Mouse (Mus musculus): ENCODE results near the gene Mtf1.
A peak's percentile ranks its signal among the peaks of the same experiment; 100 is the strongest.

Gene Mtf1

GRCm38 (mm10) chr4:124802309-124803260 is 681 bp downstream of the Mtf1 start:
- DNase-seq (ENCODE audit: low read depth, low spot score): peak; percentile 96

GRCm38 (mm10) chr4:124803406-124803805 is 1.5 kb downstream of the Mtf1 start:
- DNase-seq (ENCODE audit: low read depth, low spot score): no peak

- DNase-seq (ENCODE audit: low read depth, low spot score): no peak
Measured at GRCm38 (mm10) chr4:124808511-124808910, 6.6 kb downstream of the Mtf1 start.

GRCm38 (mm10) chr4:124809136-124809883 is 7.4 kb downstream of the Mtf1 start:
- DNase-seq (ENCODE audit: low read depth, low spot score): no peak

GRCm38 (mm10) chr4:124810056-124810455 is 8.2 kb downstream of the Mtf1 start:
- DNase-seq (ENCODE audit: low read depth, low spot score): no peak

GRCm38 (mm10) chr4:124811347-124811975 is 9.6 kb downstream of the Mtf1 start:
- peak; percentile 76 for DNase-seq (ENCODE audit: low read depth, low spot score)

- no peak for DNase-seq (ENCODE audit: low read depth, low spot score)
Measured at GRCm38 (mm10) chr4:124815901-124816300, 14.0 kb downstream of the Mtf1 start.

- DNase-seq (ENCODE audit: low read depth, low spot score): no peak
Measured at GRCm38 (mm10) chr4:124817803-124818202, 15.9 kb downstream of the Mtf1 start.

- DNase-seq (ENCODE audit: low read depth, low spot score): no peak
Measured at GRCm38 (mm10) chr4:124818832-124819231, 16.9 kb downstream of the Mtf1 start.

- DNase-seq (ENCODE audit: low read depth, low spot score): no peak
Measured at GRCm38 (mm10) chr4:124824967-124825366, 23.1 kb downstream of the Mtf1 start.

- DNase-seq (ENCODE audit: low read depth, low spot score): no peak
Measured at GRCm38 (mm10) chr4:124825371-124825965, 23.6 kb downstream of the Mtf1 start.

GRCm38 (mm10) chr4:124829671-124830070 is 27.8 kb downstream of the Mtf1 start:
- DNase-seq (ENCODE audit: low read depth, low spot score): no peak

- no peak for DNase-seq (ENCODE audit: low read depth, low spot score)
Measured at GRCm38 (mm10) chr4:124832796-124833195, 30.9 kb downstream of the Mtf1 start.

GRCm38 (mm10) chr4:124838035-124838700 is 36.3 kb downstream of the Mtf1 start:
- DNase-seq (ENCODE audit: low read depth, low spot score): no peak

GRCm38 (mm10) chr4:124840998-124841397 is 39.1 kb downstream of the Mtf1 start:
- DNase-seq (ENCODE audit: low read depth, low spot score): no peak

GRCm38 (mm10) chr4:124843493-124843892 is 41.6 kb downstream of the Mtf1 start:
- DNase-seq (ENCODE audit: low read depth, low spot score): no peak

- DNase-seq (ENCODE audit: low read depth, low spot score): no peak
Measured at GRCm38 (mm10) chr4:124847573-124847972, 45.7 kb downstream of the Mtf1 start.

- DNase-seq (ENCODE audit: low read depth, low spot score): peak; percentile 79
Measured at GRCm38 (mm10) chr4:124849631-124850260, 47.8 kb downstream of the Mtf1 start.

- peak; percentile 88 for DNase-seq (ENCODE audit: low read depth, low spot score)
Measured at GRCm38 (mm10) chr4:124850261-124850913, 48.5 kb downstream of the Mtf1 start, which contains the start of gene Yrdc. Yrdc (plus strand) TSS chr4:124850679.

Data from telencephalon, adult 2 months (tissue).